ENCODE assay signal across 17 mouse cellular contexts in the genomic region with DNA sequence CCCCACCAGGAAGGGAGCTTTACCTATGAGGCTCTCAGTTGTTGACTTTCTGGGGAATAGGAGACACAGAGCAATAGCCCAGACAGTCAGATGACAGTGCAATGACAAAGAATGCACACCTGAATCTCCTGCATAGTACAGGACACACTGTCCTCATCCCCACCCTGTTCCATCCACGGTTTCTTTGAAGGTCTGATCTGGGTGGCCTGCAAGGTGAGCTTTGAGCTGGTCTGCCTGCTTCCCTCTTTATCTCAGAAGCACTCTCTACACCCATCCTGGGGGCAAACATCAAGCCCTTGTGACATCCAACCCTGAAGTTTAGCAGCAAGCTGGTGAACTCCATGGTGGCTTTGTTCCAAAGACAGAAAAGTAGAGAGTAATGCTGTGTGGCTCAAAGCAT. TPM values are rescaled to one million over a fixed set of nuclear protein-coding genes. Genes with fewer than 3 reads are reported as not detected.
"Had no signal": no experiment of that assay in that cellular context is flagged by ENCODE, and none has a peak within 500 bp of the region (broad histone marks: within the 10 kb centered on the region; RNA-seq: fewer than 3 reads in every experiment).

No protein-coding gene starts in this region.

- H3K9me3 ChIP-seq: lung, embryonic 15.5 days; megakaryocyte, embryonic 14.5 days; midbrain, embryonic 13.5 days; midbrain, embryonic 15.5 days; neural tube, embryonic 12.5 days; stomach, embryonic 15.5 days had no signal

- H3K9ac ChIP-seq: lung, embryonic 15.5 days; midbrain, embryonic 13.5 days; midbrain, embryonic 15.5 days; neural tube, embryonic 12.5 days; stomach, embryonic 15.5 days had no signal

- DNase-seq: lung, postnatal 14 days; lung, postnatal 36 days; thymus, adult 2 months; thymus, postnatal 25 days; thymus, postnatal 4 days had no signal

- H3K4me1 ChIP-seq: lung, embryonic 15.5 days; megakaryocyte, embryonic 14.5 days; midbrain, embryonic 13.5 days; midbrain, embryonic 15.5 days; neural tube, embryonic 12.5 days; stomach, embryonic 15.5 days had no signal

- ATAC-seq: lung, postnatal 0 days; midbrain, embryonic 13.5 days; midbrain, embryonic 15.5 days had no signal

- H3K4me2 ChIP-seq: lung, embryonic 15.5 days; midbrain, embryonic 11.5 days; midbrain, embryonic 13.5 days; midbrain, embryonic 15.5 days; neural tube, embryonic 12.5 days; stomach, embryonic 15.5 days had no signal

- H3K36me3 ChIP-seq: lung, embryonic 15.5 days; midbrain, embryonic 13.5 days; midbrain, embryonic 15.5 days; neural tube, embryonic 12.5 days; stomach, embryonic 15.5 days had no signal

- H3K4me3 ChIP-seq: lung, embryonic 15.5 days; megakaryocyte, embryonic 14.5 days; midbrain, embryonic 13.5 days; midbrain, embryonic 15.5 days; neural tube, embryonic 12.5 days; stomach, embryonic 15.5 days had no signal

- H3K27ac ChIP-seq: lung, embryonic 15.5 days; macrophage; midbrain, embryonic 13.5 days; midbrain, embryonic 15.5 days; neural tube, embryonic 12.5 days; stomach, embryonic 15.5 days; stomach, postnatal 0 days had no signal

RNA-seq across cellular contexts. Expression of gene Grb10, which starts 9.7 kb away (rescaled TPM):
- total RNA-seq: monocyte, adult 5-6 weeks; neutrophil, adult 5-6 weeks had no signal
- polyA plus RNA-seq: macrophage had no signal
